Mouse (Mus musculus): ENCODE measurements around the gene Tmem138. TPM values are rescaled to one million over a fixed set of nuclear protein-coding genes. Genes with fewer than 3 reads are reported as not detected.

Gene Tmem138
- total and polyA plus RNA-seq, 2 experiments from 2014 or later: 21.2 to 31.7 TPM

GRCm38 (mm10) chr19:10590301-10590700, 13.1 kb upstream of the Tmem138 start:
- DNase-seq (no peak), ATAC-seq (no peak)
- Histone ChIP-seq H3K27me3 (ENCODE audit: insufficient read depth, low read length) (no peaks in the 10 kb centered on the region), H3K27ac (ENCODE audit: low read depth, low read length) (no peak overlapping the region), H3K9me3 (ENCODE audit: low read length) (no peaks in the 10 kb centered on the region), H3K9ac (no peak overlapping the region), H3K36me3 (ENCODE audit: insufficient read depth) (peaks cover 41% of the 10 kb centered on the region), H3K4me1 (ENCODE audit: insufficient read depth) (no peaks in the 10 kb centered on the region), H3K4me2 (ENCODE audit: low read depth) (no peak overlapping the region), H3K4me3 (ENCODE audit: low read depth, low read length) (no peak overlapping the region)
- WGBS: 73% methylated on average over 3 of the region's 3 CpGs
- TF ChIP-seq CTCF (IDR thresholded peaks at IDR 0.05; ENCODE audit: low read depth): no peak

DNA sequence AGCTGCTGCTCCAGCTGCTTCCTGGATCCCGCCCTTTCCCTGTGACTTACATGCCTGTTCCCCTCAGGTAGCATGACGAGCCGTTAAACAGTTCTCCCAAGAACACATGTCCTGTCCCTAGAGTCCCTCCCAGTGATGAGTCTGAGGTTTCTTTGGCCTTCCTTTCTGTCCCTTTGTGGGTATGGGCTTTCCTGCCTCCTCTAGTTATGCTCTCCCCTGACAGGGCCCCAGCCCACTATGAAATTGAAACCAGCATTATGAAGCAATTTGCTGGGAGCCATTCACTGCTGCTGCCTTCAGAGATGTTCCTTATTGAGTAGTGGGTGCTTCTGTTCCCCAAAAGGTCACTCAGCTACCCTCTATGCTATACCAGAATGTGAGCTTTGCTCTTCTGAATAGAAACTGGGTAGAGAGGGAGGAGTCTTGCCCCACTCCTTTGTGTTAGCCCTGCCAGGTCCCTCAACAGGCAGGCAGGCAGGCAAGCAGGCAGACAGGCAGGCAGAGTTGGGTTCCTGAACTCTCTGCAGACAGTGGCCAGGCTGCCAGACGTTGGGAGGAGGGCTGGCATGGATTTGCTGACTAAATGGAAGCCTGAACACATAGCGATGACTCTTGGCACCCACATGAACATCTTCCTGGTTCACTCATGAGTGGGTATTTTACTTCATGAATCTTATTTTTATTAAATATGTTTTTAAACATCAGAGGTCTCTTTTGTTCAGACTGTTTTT, 12.1 kb upstream of the Tmem138 start:
- Histone ChIP-seq H3K27ac (ENCODE audit: low read depth, low read length) (no peak overlapping the region), H3K4me3 (ENCODE audit: low read depth, low read length) (no peak overlapping the region), H3K27me3 (ENCODE audit: insufficient read depth, low read length) (no peaks in the 10 kb centered on the region), H3K9ac (no peak overlapping the region), H3K4me2 (ENCODE audit: low read depth) (no peak overlapping the region), H3K9me3 (ENCODE audit: low read length) (no peaks in the 10 kb centered on the region), H3K36me3 (ENCODE audit: insufficient read depth) (peaks cover 34% of the 10 kb centered on the region), H3K4me1 (ENCODE audit: insufficient read depth) (no peaks in the 10 kb centered on the region)
- no peak for TF ChIP-seq CTCF (IDR thresholded peaks at IDR 0.05; ENCODE audit: low read depth)
- DNase-seq: no peak
- ATAC-seq: no peak
- WGBS: 72% methylated on average over 5 of the region's 5 CpGs

DNA sequence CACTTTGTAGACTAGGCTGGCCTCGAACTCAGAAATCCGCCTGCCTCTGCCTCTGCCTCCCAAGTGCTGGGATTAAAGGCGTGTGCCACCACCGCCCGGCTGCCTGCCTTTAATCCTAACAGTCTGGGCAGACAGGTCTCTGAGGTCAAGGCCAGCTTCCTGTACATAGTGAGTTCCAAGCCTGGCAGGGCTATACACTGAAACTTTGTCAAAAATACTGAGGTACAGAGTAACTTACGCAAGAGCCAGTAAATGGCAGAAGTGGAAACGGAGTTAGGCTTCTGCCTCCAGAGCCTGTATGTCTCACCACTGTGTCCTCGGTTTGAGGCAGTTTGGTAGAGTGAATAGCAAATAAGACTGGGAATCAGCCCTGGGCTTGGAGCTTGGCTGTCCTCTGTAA, 10.1 kb upstream of the Tmem138 start:
- Histone ChIP-seq H3K4me2 (ENCODE audit: low read depth) (no peak overlapping the region), H3K9ac (no peak overlapping the region), H3K27me3 (ENCODE audit: insufficient read depth, low read length) (no peaks in the 10 kb centered on the region), H3K9me3 (ENCODE audit: low read length) (no peaks in the 10 kb centered on the region), H3K4me3 (ENCODE audit: low read depth, low read length) (no peak overlapping the region), H3K4me1 (ENCODE audit: insufficient read depth) (no peaks in the 10 kb centered on the region), H3K36me3 (ENCODE audit: insufficient read depth) (peaks cover 14% of the 10 kb centered on the region; the same call in 1 of the 2 replicates), H3K27ac (ENCODE audit: low read depth, low read length) (no peak overlapping the region)
- no peak for DNase-seq
- no peak for TF ChIP-seq CTCF (IDR thresholded peaks at IDR 0.05; ENCODE audit: low read depth)
- 89% methylated on average over 8 of the region's 8 CpGs for WGBS
- no peak for ATAC-seq

DNA sequence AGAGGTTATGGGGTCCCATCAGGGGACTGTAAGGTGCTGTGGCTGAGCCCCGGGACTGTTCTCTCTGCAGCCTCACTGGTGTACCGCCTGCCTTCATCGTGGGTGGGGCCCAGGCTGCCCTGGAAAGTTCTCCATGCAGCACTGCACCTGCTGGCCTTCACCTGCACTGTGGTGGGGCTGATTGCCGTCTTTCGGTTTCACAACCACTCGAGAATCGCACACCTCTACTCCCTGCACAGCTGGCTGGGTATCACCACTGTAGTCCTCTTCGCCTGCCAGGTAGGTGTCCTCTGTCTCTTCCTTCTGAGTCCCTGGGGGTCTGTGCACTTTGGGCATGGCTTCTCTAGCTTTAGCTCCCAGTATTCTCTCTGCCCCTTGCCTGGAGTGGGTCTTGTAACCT, 8.0 kb upstream of the Tmem138 start:
- 93% methylated on average over 8 of the region's 8 CpGs for WGBS
- Histone ChIP-seq H3K4me3 (ENCODE audit: low read depth, low read length) (no peak overlapping the region), H3K4me1 (ENCODE audit: insufficient read depth) (no peaks in the 10 kb centered on the region), H3K27ac (ENCODE audit: low read depth, low read length) (no peak overlapping the region), H3K4me2 (ENCODE audit: low read depth) (no peak overlapping the region), H3K36me3 (ENCODE audit: insufficient read depth) (peaks cover 9% of the 10 kb centered on the region; the same call in 1 of the 2 replicates), H3K9ac (no peak overlapping the region), H3K27me3 (ENCODE audit: insufficient read depth, low read length) (no peaks in the 10 kb centered on the region), H3K9me3 (ENCODE audit: low read length) (no peaks in the 10 kb centered on the region)
- no peak for TF ChIP-seq CTCF (IDR thresholded peaks at IDR 0.05; ENCODE audit: low read depth)
- no peak for ATAC-seq
- no peak for DNase-seq

DNA sequence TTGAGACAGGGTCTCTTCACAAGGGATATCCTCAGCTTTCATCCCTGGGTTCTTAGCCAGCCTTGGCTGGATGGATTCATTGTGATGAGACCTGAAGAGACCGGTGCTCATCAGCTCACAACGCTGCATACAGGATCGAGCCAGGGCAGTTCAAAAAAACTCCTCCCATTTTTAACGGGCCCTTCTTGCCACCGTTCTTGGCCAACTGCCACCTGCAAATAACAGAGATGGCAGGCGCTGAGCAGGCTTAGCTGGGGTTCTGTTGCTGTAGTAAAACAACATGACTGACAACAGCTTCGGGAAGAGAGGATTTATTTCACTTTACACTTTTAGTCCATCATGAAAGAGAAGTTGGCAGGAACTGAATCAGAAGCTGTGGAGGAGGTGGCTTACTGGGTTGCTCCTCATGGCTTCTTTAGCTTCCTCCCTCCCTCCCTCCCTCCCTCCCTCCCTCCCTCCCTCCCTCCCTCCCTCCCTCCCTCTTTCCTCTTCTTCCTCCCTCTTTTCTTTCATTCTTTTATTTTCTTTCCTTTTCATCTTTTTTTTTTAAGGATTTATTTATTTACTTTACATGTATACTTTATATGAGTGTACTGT, 6.5 kb upstream of the Tmem138 start:
- Histone ChIP-seq H3K9ac (no peak overlapping the region), H3K4me1 (ENCODE audit: insufficient read depth) (peaks cover 2% of the 10 kb centered on the region; the same call in 1 of the 2 replicates), H3K9me3 (ENCODE audit: low read length) (no peaks in the 10 kb centered on the region), H3K36me3 (ENCODE audit: insufficient read depth) (peaks cover 1% of the 10 kb centered on the region; the same call in 1 of the 2 replicates), H3K27me3 (ENCODE audit: insufficient read depth, low read length) (no peaks in the 10 kb centered on the region), H3K4me3 (ENCODE audit: low read depth, low read length) (no peak overlapping the region), H3K4me2 (ENCODE audit: low read depth) (no peak overlapping the region), H3K27ac (ENCODE audit: low read depth, low read length) (no peak overlapping the region)
- TF ChIP-seq CTCF (IDR thresholded peaks at IDR 0.05; ENCODE audit: low read depth): no peak
- WGBS: 27% methylated on average over 7 of the region's 7 CpGs
- ATAC-seq (no peak), DNase-seq (peak; percentile 9)

GRCm38 (mm10) chr19:10581984-10582383, 4.8 kb upstream of the Tmem138 start:
- DNase-seq (no peak), ATAC-seq (no peak)
- WGBS: 90% methylated on average over 6 of the region's 6 CpGs
- no peaks in the 10 kb centered on the region for H3K27me3 ChIP-seq (ENCODE audit: insufficient read depth, low read length)
- no peaks in the 10 kb centered on the region for H3K36me3 ChIP-seq (ENCODE audit: insufficient read depth)
- H3K4me1 ChIP-seq (ENCODE audit: insufficient read depth): peaks cover 13% of the 10 kb centered on the region
- H3K4me2 ChIP-seq (ENCODE audit: low read depth): no peak overlapping the region
- H3K9ac ChIP-seq: no peak overlapping the region
- no peak for TF ChIP-seq CTCF (IDR thresholded peaks at IDR 0.05; ENCODE audit: low read depth)
- H3K4me3 ChIP-seq (ENCODE audit: low read depth, low read length): no peak overlapping the region
- H3K9me3 ChIP-seq (ENCODE audit: low read length): no peaks in the 10 kb centered on the region
- no peak overlapping the region for H3K27ac ChIP-seq (ENCODE audit: low read depth, low read length)

DNA sequence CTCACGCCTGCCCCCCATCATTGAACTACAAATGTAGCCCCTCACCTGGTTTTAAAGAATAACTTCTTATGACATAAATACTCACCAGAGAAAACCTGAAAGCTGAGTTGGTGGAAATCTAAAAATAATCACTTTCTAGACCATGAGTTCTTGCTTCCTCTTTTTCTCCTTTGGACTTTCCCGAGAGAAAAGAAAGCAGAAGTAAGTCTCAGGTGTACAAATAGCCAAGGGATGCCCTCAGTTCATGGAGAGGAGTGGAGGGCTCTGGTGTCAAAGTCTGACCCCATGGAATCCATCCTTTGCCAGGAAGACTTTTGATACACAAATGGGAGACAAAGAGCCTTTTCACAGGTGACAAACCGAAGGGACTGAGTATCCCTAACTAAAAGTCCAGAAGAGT, 3.6 kb upstream of the Tmem138 start:
- Histone ChIP-seq H3K36me3 (ENCODE audit: insufficient read depth) (no peaks in the 10 kb centered on the region), H3K4me3 (ENCODE audit: low read depth, low read length) (no peak overlapping the region), H3K9me3 (ENCODE audit: low read length) (no peaks in the 10 kb centered on the region), H3K4me2 (ENCODE audit: low read depth) (no peak overlapping the region), H3K9ac (no peak overlapping the region), H3K27ac (ENCODE audit: low read depth, low read length) (no peak overlapping the region), H3K27me3 (ENCODE audit: insufficient read depth, low read length) (no peaks in the 10 kb centered on the region), H3K4me1 (ENCODE audit: insufficient read depth) (peaks cover 21% of the 10 kb centered on the region)
- ATAC-seq: no peak
- 85% methylated on average over 3 of the region's 3 CpGs for WGBS
- no peak for DNase-seq
- no peak for TF ChIP-seq CTCF (IDR thresholded peaks at IDR 0.05; ENCODE audit: low read depth)
